Mouse (Mus musculus) cortical plate, adult 2 months (tissue): ENCODE results near the gene Dirc2.

Experiments
- CTCF ChIP-seq: fragments of 200-500 bp; IDR thresholded peaks from 2 replicates; pipeline ENCODE4 v1.5.1; 2011; ENCODE audit warnings: mild to moderate bottlenecking, control low read depth, low read length; ENCODE audit not compliant: insufficient read depth; ENCODE audit errors: extremely low read depth
- POLR2A ChIP-seq: fragments of 200-500 bp; IDR thresholded peaks from 2 replicates; pipeline ENCODE4 v1.6.1; 2011; ENCODE audit warnings: mild to moderate bottlenecking, low read length, control low read depth; ENCODE audit not compliant: insufficient read depth; ENCODE audit errors: extremely low read depth

DNA sequence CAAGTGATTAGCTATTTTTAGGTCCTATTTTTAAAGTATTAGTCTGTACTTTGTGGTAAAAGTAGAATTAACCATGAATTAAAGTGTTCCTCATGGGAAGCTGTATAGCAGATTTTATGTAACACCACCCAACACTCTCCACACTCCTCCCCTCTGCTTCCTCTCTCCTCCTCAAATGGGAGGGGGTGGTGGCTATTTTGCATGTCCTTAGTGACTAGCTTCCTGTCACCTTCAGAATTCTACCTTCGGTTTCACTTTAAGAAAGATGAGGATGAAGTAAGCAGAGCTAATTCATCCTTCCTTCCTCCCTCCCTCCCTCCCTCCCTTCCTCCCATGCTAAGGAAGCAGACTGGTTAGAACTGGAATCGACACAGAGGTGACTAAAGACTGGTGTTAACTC lies 73.1 kb downstream of the Dirc2 start:
- TF ChIP-seq CTCF = no peak
- TF ChIP-seq POLR2A = no peak
